Mouse (Mus musculus) right cerebral cortex, adult 2 months (tissue): ENCODE measurements around the gene Meis3.

Source experiments
- DNase-seq, 2 experiments: peaks; one replicate each; pipeline ENCODE4 v3.0.0; 2021 to 2022; ENCODE audit warnings: low spot score in 2 of 2

Gene Meis3

DNA sequence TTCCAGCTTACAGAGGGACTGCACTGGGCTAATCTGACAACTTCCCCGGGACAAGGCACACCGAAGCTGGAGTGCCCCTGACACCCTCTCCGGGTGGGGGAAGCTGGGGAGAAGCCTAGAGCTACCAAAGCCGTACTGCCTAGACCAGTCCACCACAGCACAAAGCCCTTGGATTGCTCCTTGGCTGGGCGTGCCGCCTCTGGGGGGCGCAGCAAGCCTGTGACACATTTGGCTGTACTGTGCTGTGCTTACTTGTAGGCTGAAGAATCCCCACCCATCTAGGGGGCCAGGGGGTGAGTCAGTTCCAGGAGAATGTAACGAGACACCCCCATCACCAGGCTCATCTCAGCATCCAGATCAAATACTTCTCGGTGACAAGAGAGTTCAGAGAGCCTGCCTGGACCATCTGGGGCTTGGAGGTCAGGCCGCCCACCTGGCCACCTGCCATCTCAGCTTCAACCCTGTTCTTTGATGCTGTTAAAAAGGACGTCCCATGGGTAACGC lies 36.0 kb downstream of the Meis3 start:
- no peak for DNase-seq

DNA sequence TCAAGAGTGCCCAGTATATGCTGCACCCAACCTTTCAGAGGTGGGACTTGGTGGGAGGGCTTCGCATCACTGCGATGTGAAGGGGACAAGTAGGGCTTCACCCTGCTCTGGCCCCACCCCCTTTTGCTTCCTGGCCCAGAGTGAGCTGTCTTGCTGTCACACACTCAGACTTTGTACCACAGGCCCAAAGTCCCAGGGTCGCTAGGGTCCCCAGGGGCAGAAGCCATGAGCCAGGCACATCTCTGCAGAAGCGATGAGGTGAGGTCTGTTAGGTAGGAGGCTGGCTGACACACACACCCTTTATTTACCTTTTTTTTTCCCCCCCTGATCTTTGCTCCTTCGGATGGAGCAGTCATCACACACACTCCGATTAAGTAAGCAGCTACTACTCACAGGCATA lies 38.3 kb downstream of the Meis3 start:
- DNase-seq: no peak

DNA sequence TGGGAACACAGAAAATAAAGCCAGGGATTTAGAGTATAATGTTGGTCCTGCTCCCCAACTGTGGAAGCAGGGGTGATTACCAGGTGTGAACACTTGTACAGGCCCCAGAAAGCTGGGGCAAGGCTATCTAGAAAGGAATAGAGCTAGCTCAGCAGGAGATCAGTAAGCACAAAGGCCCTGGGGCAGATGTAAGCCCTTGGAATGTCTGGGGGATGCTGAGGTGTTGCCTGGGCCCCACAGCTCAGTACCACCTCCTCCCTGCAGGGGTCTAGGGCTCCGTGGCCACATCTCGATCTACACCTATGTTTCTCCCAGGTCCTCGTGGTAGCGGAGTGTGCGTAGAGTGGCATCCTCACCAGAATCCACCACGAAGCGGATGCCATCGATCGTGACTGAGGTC lies 39.1 kb downstream of the Meis3 start:
- DNase-seq: no peak

DNA sequence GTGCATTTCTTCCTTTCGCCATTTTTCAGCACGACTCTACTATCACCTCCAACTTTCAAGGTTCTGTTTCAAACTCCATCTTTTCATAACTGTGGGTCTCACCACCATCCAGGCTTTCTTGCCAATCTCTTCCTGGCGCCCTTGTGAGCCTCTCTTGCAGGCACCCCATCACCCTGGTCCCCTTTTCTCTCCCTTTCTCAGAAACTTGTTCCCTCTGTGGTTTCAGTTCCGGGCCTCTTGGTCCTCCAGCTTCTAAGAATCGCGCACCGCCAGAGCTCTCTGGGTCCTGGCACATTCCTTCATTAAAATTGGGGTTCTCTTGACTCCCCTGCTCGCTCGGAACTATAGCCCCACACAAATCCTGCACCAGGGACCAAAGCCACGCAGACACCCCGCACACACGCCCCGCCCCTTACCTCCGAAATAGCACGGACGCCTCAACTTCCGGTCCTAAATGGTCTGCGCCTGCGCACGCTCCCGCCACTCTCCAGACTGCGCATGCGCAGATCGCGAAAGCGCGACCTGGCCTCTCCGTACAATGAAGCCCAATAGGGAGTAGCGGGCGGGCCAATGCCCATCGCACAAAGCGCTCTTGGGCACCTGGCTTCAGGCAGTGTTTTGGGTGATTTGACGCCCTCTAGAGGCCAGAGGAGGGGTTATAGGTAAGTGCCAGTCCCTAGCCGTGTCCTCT lies 46.8 kb downstream of the Meis3 start, which contains the start of gene Dhx34:
Dhx34 (minus strand) TSS at position 456 of the 691 bp plus-strand sequence.
- peak; percentile 95 to 96 for DNase-seq

DNA sequence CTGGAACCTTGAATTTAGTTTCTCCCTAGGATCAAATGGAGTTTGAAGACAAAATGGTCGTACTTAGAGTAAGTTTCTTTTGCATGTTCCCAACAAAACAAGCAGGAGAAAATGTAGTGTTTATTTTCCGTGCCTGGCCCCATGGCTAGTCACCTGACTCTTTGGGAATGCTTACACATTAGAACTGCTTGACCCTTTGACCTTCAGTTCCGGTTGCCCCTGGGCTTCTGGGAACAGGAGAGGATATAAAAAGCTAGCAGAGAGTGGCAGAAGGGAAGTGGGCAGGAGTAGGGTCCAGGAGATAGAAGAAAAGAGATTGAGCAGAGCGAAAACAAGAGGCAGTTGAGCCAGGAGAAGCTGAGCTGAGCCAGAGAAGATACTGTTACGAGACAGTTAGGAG lies 55.0 kb downstream of the Meis3 start:
- no peak for DNase-seq
